ENCODE assay signal across 10 mouse cellular contexts in genomic region chr13:33078056-33078705, GRCm38 (mm10). TPM values are rescaled to one million over a fixed set of nuclear protein-coding genes. Genes with fewer than 3 reads are reported as not detected.
DNase-seq lines count a peak whose midpoint lies in the region; ATAC-seq lines count a peak whose summit lies in the region.
"Had no signal": no experiment of that assay in that cellular context is flagged by ENCODE, and none has a peak within 500 bp of the region (broad histone marks: within the 10 kb centered on the region; RNA-seq: fewer than 3 reads in every experiment).

TSS of gene Serpinb1b (plus strand) at chr13:33078575.

- H3K36me3 ChIP-seq in heart, embryonic 13.5 days, result no peaks in the 10 kb centered on the region
- H3K36me3 ChIP-seq in hindbrain, embryonic 16.5 days (ENCODE audit: control insufficient read depth, insufficient read depth, low read length), result no peaks in the 10 kb centered on the region
- H3K36me3 ChIP-seq: limb, embryonic 15.5 days had no signal

- peak within 1 kb of the TSS; percentile 65 for H3K9ac ChIP-seq in heart, embryonic 13.5 days
- H3K9ac ChIP-seq in hindbrain, embryonic 16.5 days (ENCODE audit: low read depth, low read length), result no peak within 1 kb of the TSS
- H3K9ac ChIP-seq: limb, embryonic 15.5 days had no signal

- 51% methylated on average over 3 of the region's 3 CpGs for WGBS in heart, embryonic 13.5 days
- WGBS in hindbrain, embryonic 16.5 days, result 58% methylated on average over 3 of the region's 3 CpGs

- H3K27me3 ChIP-seq in heart, embryonic 13.5 days (replicated peaks), result no peaks in the 10 kb centered on the region; the same call in none of the 2 replicates
- H3K27me3 ChIP-seq in hindbrain, embryonic 16.5 days (replicated peaks; ENCODE audit: control insufficient read depth, insufficient read depth, low read length), result no peaks in the 10 kb centered on the region
- H3K27me3 ChIP-seq: limb, embryonic 15.5 days had no signal

- no peaks in the 10 kb centered on the region for H3K9me3 ChIP-seq in heart, embryonic 13.5 days
- no peaks in the 10 kb centered on the region for H3K9me3 ChIP-seq in hindbrain, embryonic 16.5 days (ENCODE audit: control insufficient read depth, low read length)
- H3K9me3 ChIP-seq: limb, embryonic 15.5 days had no signal

- H3K4me2 ChIP-seq in heart, embryonic 13.5 days, result peak within 1 kb of the TSS; percentile 64
- H3K4me2 ChIP-seq in hindbrain, embryonic 16.5 days (ENCODE audit: low read length), result 0 out of 2 replicates have a peak within 1 kb of the TSS, but pooled peaks have one; percentile 20
- H3K4me2 ChIP-seq: limb, embryonic 15.5 days had no signal

- intact Hi-C loops in heart, postnatal 10 days (cut with DNase I), result loop anchor here (10.0 kb wide), 1 partner anchor 687 kb away; no protein-coding TSS in a partner anchor

- ATAC-seq in heart, embryonic 13.5 days (ENCODE audit: extremely low read depth, insufficient number of reproducible peaks, low FRiP score, low TSS enrichment), result no peak
- ATAC-seq in hindbrain, embryonic 16.5 days, result peak; percentile 80; the same call in 1 of the 2 replicates

- peak within 1 kb of the TSS; percentile 31; the same call in 1 of the 2 replicates for H3K4me3 ChIP-seq in heart, embryonic 13.5 days
- no peak within 1 kb of the TSS for H3K4me3 ChIP-seq in hindbrain, embryonic 16.5 days (ENCODE audit: low read length)
- H3K4me3 ChIP-seq: limb, embryonic 15.5 days had no signal

- H3K4me1 ChIP-seq in heart, embryonic 13.5 days, result peaks cover 6% of the 10 kb centered on the region; the same call in 1 of the 2 replicates
- no peaks in the 10 kb centered on the region for H3K4me1 ChIP-seq in hindbrain, embryonic 16.5 days (ENCODE audit: control insufficient read depth, insufficient read depth, low read depth, low read length)
- H3K4me1 ChIP-seq: limb, embryonic 15.5 days had no signal

- no peak for DNase-seq in heart, postnatal 10 days
- DNase-seq in lung, postnatal 36 days, result peak; percentile 30
- DNase-seq in lung, postnatal 14 days, result no peak
- DNase-seq in urinary bladder, postnatal 36 days (ENCODE audit: low spot score in 2 of 2), result no peak
- no peak for DNase-seq in thymus, adult 18-20 months

- H3K27ac ChIP-seq in heart, embryonic 13.5 days (replicated peaks), result no peak within 1 kb of the TSS
- H3K27ac ChIP-seq in hindbrain, embryonic 16.5 days (ENCODE audit: low read depth, low read length), result no peak within 1 kb of the TSS
- H3K27ac ChIP-seq: limb, embryonic 15.5 days had no signal

RNA-seq across cellular contexts. Expression of gene Serpinb1b, which starts in this region (rescaled TPM):
- polyA plus RNA-seq in heart, embryonic 13.5 days (2015; fragmentation: Nextera tagmentation; extraction: Ambion mirVana), result not detected in 2 replicates
- not detected for total RNA-seq in heart, postnatal 10 days (2021)
- 26.4 and 34.9 TPM in 2 replicates for polyA plus RNA-seq in hindbrain, embryonic 16.5 days (2015; fragmentation: Nextera tagmentation; extraction: Ambion mirVana)
- total RNA-seq: MEL had no signal
- polyA plus RNA-seq: kidney, embryonic 14.5 days had no signal

Comparison
In these comparisons a context has a peak if more than half of its experiments do, and no peak if none do; other contexts are left out.
1. RNA of gene Serpinb1b (polyA plus RNA-seq): 26.4 to 34.9 TPM in hindbrain, embryonic 16.5 days; not detected in heart, embryonic 13.5 days; every median in the first group is over 10 times any median in the second.